Mouse (Mus musculus) megakaryocyte, embryonic 14.5 days (primary cell): Measurements from ENCODE around the gene U2af1l4.

Experiments used
- FLI1 ChIP-seq: IDR thresholded peaks from 2 replicates; pipeline ENCODE4 v1.6.1; 2012; ENCODE audit warnings: low read length, inconsistent platforms, mixed read lengths
- GATA1 ChIP-seq: IDR thresholded peaks from 3 replicates; pipeline ENCODE4 v1.6.1; 2012; ENCODE audit warnings: mixed read lengths, low read length, inconsistent platforms, borderline replicate concordance

- no peak for TF ChIP-seq GATA1
- TF ChIP-seq FLI1, result no peak
Observed at GRCm38 (mm10) chr7:30558656-30559442, 4.3 kb upstream of the U2af1l4 start.
